Mouse (Mus musculus): ENCODE measurements around the gene Abcb1a. TPM values are rescaled to one million over a fixed set of nuclear protein-coding genes. Genes with fewer than 3 reads are reported as not detected.
"Not testable (repeated sequence)": the region's sequence is repeated elsewhere in the genome, so short reads cannot be mapped to it uniquely, and the experiment has no call there.

Gene Abcb1a
- polyA plus RNA-seq, 1 experiment from 2014 or later = 0.37 TPM

- no peaks in the 10 kb centered on the region for H3K36me3 ChIP-seq (ENCODE audit: control insufficient read depth, insufficient read depth, low read length)
- whole genome bisulfite sequencing (ENCODE audit: insufficient replicate concordance) = 79% methylated on average over 4 of the region's 4 CpGs
- ATAC-seq (replicated peaks; ENCODE audit: insufficient number of reproducible peaks, low FRiP score, low TSS enrichment) = no peak
These were observed 77.2 kb downstream of the Abcb1a start for GRCm38 (mm10) chr5:8737062-8737461.

GRCm38 (mm10) chr5:8747244-8747643 is 87.4 kb downstream of the Abcb1a start:
- H3K27me3 ChIP-seq (ENCODE audit: control insufficient read depth, insufficient read depth, low read length); H3K36me3 ChIP-seq (ENCODE audit: control insufficient read depth, insufficient read depth, low read length); H3K4me3 ChIP-seq (ENCODE audit: low read depth, low read length); H3K9me3 ChIP-seq (replicated peaks; ENCODE audit: control insufficient read depth, low read length); H3K4me2 ChIP-seq; H3K27ac ChIP-seq (ENCODE audit: low read depth, low read length); H3K4me1 ChIP-seq (ENCODE audit: control insufficient read depth, insufficient read depth, low read length); ATAC-seq (replicated peaks; ENCODE audit: insufficient number of reproducible peaks, low FRiP score, low TSS enrichment); H3K9ac ChIP-seq (ENCODE audit: low read depth, low read length): not testable (repeated sequence)
- WGBS (ENCODE audit: insufficient replicate concordance) = 87% methylated on average over 13 of the region's 13 CpGs

More at GRCm38 (mm10) chr5:8737062-8737461, 77.2 kb downstream of the Abcb1a start:
- no peaks in the 10 kb centered on the region for H3K9me3 ChIP-seq (replicated peaks; ENCODE audit: control insufficient read depth, low read length)
- H3K4me1 ChIP-seq (ENCODE audit: control insufficient read depth, insufficient read depth, low read length) = no peaks in the 10 kb centered on the region
- no peak overlapping the region for H3K4me3 ChIP-seq (ENCODE audit: low read depth, low read length)
- no peaks in the 10 kb centered on the region for H3K27me3 ChIP-seq (ENCODE audit: control insufficient read depth, insufficient read depth, low read length)
- no peak overlapping the region for H3K27ac ChIP-seq (ENCODE audit: low read depth, low read length)
- no peak overlapping the region for H3K9ac ChIP-seq (ENCODE audit: low read depth, low read length)
- no peak overlapping the region for H3K4me2 ChIP-seq

- Histone ChIP-seq H3K36me3 (ENCODE audit: control insufficient read depth, insufficient read depth, low read length) (no peaks in the 10 kb centered on the region), H3K9me3 (replicated peaks; ENCODE audit: control insufficient read depth, low read length) (no peaks in the 10 kb centered on the region), H3K27me3 (ENCODE audit: control insufficient read depth, insufficient read depth, low read length) (no peaks in the 10 kb centered on the region), H3K4me1 (ENCODE audit: control insufficient read depth, insufficient read depth, low read length) (no peaks in the 10 kb centered on the region), H3K9ac (ENCODE audit: low read depth, low read length) (no peak overlapping the region), H3K4me3 (ENCODE audit: low read depth, low read length) (no peak overlapping the region), H3K27ac (ENCODE audit: low read depth, low read length) (no peak overlapping the region), H3K4me2 (no peak overlapping the region)
- 51% methylated on average over 3 of the region's 3 CpGs for WGBS (ENCODE audit: insufficient replicate concordance)
- no peak for ATAC-seq (replicated peaks; ENCODE audit: insufficient number of reproducible peaks, low FRiP score, low TSS enrichment)
These were observed 113.0 kb downstream of the Abcb1a start for GRCm38 (mm10) chr5:8772866-8773265.

- Histone ChIP-seq H3K27me3 (ENCODE audit: control insufficient read depth, insufficient read depth, low read length) (no peaks in the 10 kb centered on the region), H3K4me1 (ENCODE audit: control insufficient read depth, insufficient read depth, low read length) (no peaks in the 10 kb centered on the region), H3K36me3 (ENCODE audit: control insufficient read depth, insufficient read depth, low read length) (no peaks in the 10 kb centered on the region), H3K4me3 (ENCODE audit: low read depth, low read length) (no peak overlapping the region), H3K9me3 (replicated peaks; ENCODE audit: control insufficient read depth, low read length) (no peaks in the 10 kb centered on the region), H3K4me2 (no peak overlapping the region), H3K9ac (ENCODE audit: low read depth, low read length) (no peak overlapping the region), H3K27ac (ENCODE audit: low read depth, low read length) (no peak overlapping the region)
- ATAC-seq (replicated peaks; ENCODE audit: insufficient number of reproducible peaks, low FRiP score, low TSS enrichment) = no peak
- WGBS (ENCODE audit: insufficient replicate concordance) = 80% methylated on average over 2 of the region's 2 CpGs
These were observed 118.4 kb downstream of the Abcb1a start for GRCm38 (mm10) chr5:8778311-8778710.

- Histone ChIP-seq H3K9ac (ENCODE audit: low read depth, low read length) (no peak overlapping the region), H3K4me1 (ENCODE audit: control insufficient read depth, insufficient read depth, low read length) (no peaks in the 10 kb centered on the region), H3K36me3 (ENCODE audit: control insufficient read depth, insufficient read depth, low read length) (no peaks in the 10 kb centered on the region), H3K27me3 (ENCODE audit: control insufficient read depth, insufficient read depth, low read length) (no peaks in the 10 kb centered on the region), H3K4me2 (no peak overlapping the region), H3K4me3 (ENCODE audit: low read depth, low read length) (no peak overlapping the region), H3K27ac (ENCODE audit: low read depth, low read length) (no peak overlapping the region), H3K9me3 (replicated peaks; ENCODE audit: control insufficient read depth, low read length) (no peaks in the 10 kb centered on the region)
- ATAC-seq (replicated peaks; ENCODE audit: insufficient number of reproducible peaks, low FRiP score, low TSS enrichment) = no peak
- 71% methylated on average over 2 of the region's 2 CpGs for WGBS (ENCODE audit: insufficient replicate concordance)
These were observed 118.9 kb downstream of the Abcb1a start for GRCm38 (mm10) chr5:8778751-8779150.

GRCm38 (mm10) chr5:8792281-8792680 is 132.4 kb downstream of the Abcb1a start:
- Histone ChIP-seq H3K4me3 (ENCODE audit: low read depth, low read length) (no peak overlapping the region), H3K27me3 (ENCODE audit: control insufficient read depth, insufficient read depth, low read length) (no peaks in the 10 kb centered on the region), H3K9me3 (replicated peaks; ENCODE audit: control insufficient read depth, low read length) (no peaks in the 10 kb centered on the region), H3K27ac (ENCODE audit: low read depth, low read length) (no peak overlapping the region), H3K4me1 (ENCODE audit: control insufficient read depth, insufficient read depth, low read length) (no peaks in the 10 kb centered on the region), H3K9ac (ENCODE audit: low read depth, low read length) (no peak overlapping the region), H3K4me2 (no peak overlapping the region), H3K36me3 (ENCODE audit: control insufficient read depth, insufficient read depth, low read length) (no peaks in the 10 kb centered on the region)
- ATAC-seq (replicated peaks; ENCODE audit: insufficient number of reproducible peaks, low FRiP score, low TSS enrichment) = no peak
- WGBS (ENCODE audit: insufficient replicate concordance) = 76% methylated on average over 4 of the region's 4 CpGs

Other genes with a start within 250 kb of the Abcb1a start
- 42.5 and 44.4 TPM in 2 replicates for gene Dbf4, start 237.4 kb upstream of the Abcb1a start, polyA plus RNA-seq (2014; fragmentation: Nextera tagmentation; extraction: Ambion mirVana)
- 15.1 and 15.2 TPM in 2 replicates for gene Slc25a40, start 237.2 kb upstream of the Abcb1a start, polyA plus RNA-seq (2014; fragmentation: Nextera tagmentation; extraction: Ambion mirVana)
- 0.83 and 0.90 TPM in 2 replicates for gene Rundc3b, start 37.1 kb upstream of the Abcb1a start, polyA plus RNA-seq (2014; fragmentation: Nextera tagmentation; extraction: Ambion mirVana)
- gene Abcb1b, start 138.1 kb downstream of the Abcb1a start, polyA plus RNA-seq (2014; fragmentation: Nextera tagmentation; extraction: Ambion mirVana) = 1.5 and 1.6 TPM in 2 replicates
- gene Abcb4, start 233.6 kb downstream of the Abcb1a start, polyA plus RNA-seq (2014; fragmentation: Nextera tagmentation; extraction: Ambion mirVana) = 0.54 and 1.2 TPM in 2 replicates

All from heart, embryonic 11.5 days (tissue).